Mouse (Mus musculus) hindbrain, embryonic 11.5 days (tissue): ENCODE measurements around the gene Akr1b10. TPM values are rescaled to one million over a fixed set of nuclear protein-coding genes. Genes with fewer than 3 reads are reported as not detected.
"Not testable (repeated sequence)": the region's sequence is repeated elsewhere in the genome, so short reads cannot be mapped to it uniquely, and the experiment has no call there.

Experiments
- ATAC-seq: fragments of 200-750 bp; cut with Nextera tagmentation; 2 replicates; pipeline ENCODE4 v1.8.0; 2017; ENCODE audit warnings: mild to moderate bottlenecking, moderate TSS enrichment, moderate library complexity; ENCODE audit not compliant: low FRiP score
- DNase-seq: peaks from one replicate; pipeline ENCODE4 v3.0.0-alpha.2; 2015; ENCODE audit warnings: low spot score
- H3K27ac ChIP-seq: fragments of 300-500 bp; sonication (generic); 2 replicates; pipeline ENCODE4 v1.5.1; 2014; ENCODE audit warnings: mild to moderate bottlenecking, low read depth, low read length
- H3K27me3 ChIP-seq: fragments of 300-500 bp; sonication (generic); 2 replicates; pipeline ENCODE4 v1.6.1; 2014; ENCODE audit warnings: mild to moderate bottlenecking, low read length, moderate library complexity, mixed read lengths; ENCODE audit not compliant: control insufficient read depth, insufficient read depth
- H3K36me3 ChIP-seq: fragments of 300-500 bp; sonication (generic); 2 replicates; pipeline ENCODE4 v1.6.1; 2014; ENCODE audit warnings: mild to moderate bottlenecking, low read length, moderate library complexity, mixed read lengths; ENCODE audit not compliant: control insufficient read depth, insufficient read depth
- H3K4me1 ChIP-seq: fragments of 300-500 bp; sonication (generic); replicated peaks from 2 replicates; pipeline ENCODE4 v1.6.1; 2014; ENCODE audit warnings: low read length, mixed read lengths; ENCODE audit not compliant: control insufficient read depth, insufficient read depth
- H3K4me2 ChIP-seq: fragments of 300-500 bp; sonication (generic); replicated peaks from 2 replicates; pipeline ENCODE4 v1.6.1; 2014; ENCODE audit warnings: mild to moderate bottlenecking, low read depth, low read length
- H3K4me3 ChIP-seq: fragments of 300-500 bp; sonication (generic); 2 replicates; pipeline ENCODE4 v1.5.1; 2014; ENCODE audit warnings: low read depth, low read length
- H3K9ac ChIP-seq: fragments of 300-500 bp; sonication (generic); 2 replicates; pipeline ENCODE4 v1.6.1; 2014; ENCODE audit warnings: low read depth, low read length
- H3K9me3 ChIP-seq: fragments of 300-500 bp; sonication (generic); 2 replicates; pipeline ENCODE4 v1.6.1; 2016; ENCODE audit warnings: low read length; ENCODE audit not compliant: control insufficient read depth
- WGBS: fragments of 180-500 bp; shearing (Covaris S2); extraction: QIAGEN DNeasy Blood & Tissue Kit; methylation state at CpG from one replicate; pipeline ENCODE4 v1.1.7; 2014; 5-methylcytosine and 5-hydroxymethylcytosine counted together
- polyA plus RNA-seq: library from polyadenylated mRNA; unstranded; fragments of >200 nt; fragmentation: Nextera tagmentation; extraction: Ambion mirVana; gene quantifications from 2 replicates; pipeline ENCODE4 v1.2.1, GENCODE M21; 2014

Gene Akr1b10
- polyA plus RNA-seq, 1 experiment from 2014 or later: 18.5 TPM

DNA sequence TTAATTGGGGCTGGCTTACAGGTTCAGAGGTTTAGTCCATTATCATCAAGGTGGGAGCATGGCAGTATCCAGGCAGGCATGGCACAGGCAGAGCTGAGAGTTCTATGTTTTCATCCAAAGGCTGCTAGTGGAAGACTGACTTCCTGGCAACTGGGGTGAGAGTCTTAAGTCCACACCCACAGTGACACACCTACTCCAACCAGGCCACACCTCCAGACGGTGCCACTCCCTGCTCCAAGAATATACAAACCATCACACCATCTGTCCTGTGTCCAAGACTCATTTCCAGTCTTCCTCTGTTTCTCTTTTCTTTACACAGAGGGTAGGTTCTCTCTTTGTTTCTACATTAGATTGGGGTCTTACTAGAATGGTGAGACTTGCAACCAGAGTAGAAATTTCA, 29.4 kb downstream of the Akr1b10 start:
- not testable (repeated sequence) for H3K4me1 ChIP-seq, DNase-seq, H3K36me3 ChIP-seq, H3K4me2 ChIP-seq, H3K9ac ChIP-seq, H3K27ac ChIP-seq, H3K4me3 ChIP-seq, H3K9me3 ChIP-seq, ATAC-seq, H3K27me3 ChIP-seq
- 80% methylated on average over 1 of the region's 1 CpGs for WGBS

DNA sequence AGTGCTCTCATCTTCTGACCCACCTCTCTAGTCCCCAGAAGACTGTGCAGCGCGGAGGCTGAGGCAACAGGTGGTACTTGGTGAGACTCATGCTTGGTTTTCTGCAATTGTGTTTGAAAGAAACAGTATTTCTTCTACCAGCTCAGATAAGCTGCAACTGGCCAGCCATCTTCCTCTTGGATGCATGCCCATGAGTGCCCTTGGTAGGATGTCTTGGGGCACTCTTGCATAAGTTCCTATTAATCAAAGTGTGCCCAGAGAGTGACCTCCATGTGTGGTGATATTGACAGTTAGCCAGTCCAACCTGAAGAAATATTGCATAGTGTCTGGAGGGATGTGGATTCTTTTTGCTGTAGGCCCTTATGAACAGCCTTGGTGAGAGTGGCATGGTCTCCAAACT, 32.5 kb downstream of the Akr1b10 start:
- H3K9me3 ChIP-seq: no peaks in the 10 kb centered on the region
- 90% methylated on average over 2 of the region's 2 CpGs for WGBS
- no peak overlapping the region for H3K4me2 ChIP-seq
- ATAC-seq: no peak
- no peak overlapping the region for H3K9ac ChIP-seq
- no peak overlapping the region for H3K27ac ChIP-seq
- DNase-seq: no peak
- no peaks in the 10 kb centered on the region for H3K36me3 ChIP-seq
- no peaks in the 10 kb centered on the region for H3K4me1 ChIP-seq
- no peaks in the 10 kb centered on the region for H3K27me3 ChIP-seq
- H3K4me3 ChIP-seq: no peak overlapping the region

DNA sequence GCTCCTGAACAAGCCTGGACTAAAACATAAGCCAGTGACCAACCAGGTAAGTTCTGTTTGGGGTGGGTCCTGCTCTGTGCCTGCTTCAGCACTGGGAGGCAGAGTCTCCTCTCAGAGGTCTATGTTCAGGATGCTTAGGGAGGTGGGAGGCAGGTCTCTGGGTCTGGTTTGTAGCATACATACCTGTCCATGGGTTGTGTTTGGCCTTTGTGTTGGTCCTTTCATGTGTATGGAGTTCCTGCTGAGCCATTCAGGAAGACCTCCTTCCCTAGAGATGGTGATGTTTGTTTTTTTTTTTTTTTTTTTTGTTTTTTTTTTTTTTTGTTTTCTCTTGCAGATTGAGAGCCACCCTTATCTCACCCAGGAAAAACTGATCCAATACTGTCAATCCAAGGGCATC, 35.1 kb downstream of the Akr1b10 start:
- H3K4me1 ChIP-seq: no peaks in the 10 kb centered on the region
- no peak overlapping the region for H3K9ac ChIP-seq
- H3K36me3 ChIP-seq: no peaks in the 10 kb centered on the region
- H3K27me3 ChIP-seq: no peaks in the 10 kb centered on the region
- DNase-seq (no peak), ATAC-seq (no peak)
- H3K27ac ChIP-seq: no peak overlapping the region
- H3K4me3 ChIP-seq: no peak overlapping the region
- H3K9me3 ChIP-seq: no peaks in the 10 kb centered on the region
- H3K4me2 ChIP-seq: no peak overlapping the region

DNA sequence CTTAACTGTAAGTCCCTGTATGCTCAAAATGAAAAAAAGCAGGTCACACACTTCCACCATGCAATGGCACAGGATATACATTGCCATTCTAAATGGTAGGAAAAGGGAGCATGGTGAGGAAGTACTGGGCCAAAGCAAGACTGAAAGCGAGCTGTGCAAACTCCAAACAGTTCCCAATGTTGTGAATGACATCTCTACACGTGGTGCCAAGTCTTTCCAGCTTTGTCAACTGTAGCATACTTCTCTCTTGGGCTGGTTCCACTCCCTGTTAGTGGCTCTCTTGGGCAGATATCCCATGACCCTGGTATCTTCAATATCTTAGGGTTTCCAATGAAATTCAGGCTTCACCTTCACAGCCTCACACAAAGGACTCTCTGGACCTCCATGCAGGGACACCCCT, 55.0 kb downstream of the Akr1b10 start:
- H3K36me3 ChIP-seq: no peaks in the 10 kb centered on the region
- no peak overlapping the region for H3K4me2 ChIP-seq
- no peak overlapping the region for H3K4me3 ChIP-seq
- H3K27me3 ChIP-seq: no peaks in the 10 kb centered on the region
- no peaks in the 10 kb centered on the region for H3K9me3 ChIP-seq
- no peak overlapping the region for H3K27ac ChIP-seq
- no peak overlapping the region for H3K9ac ChIP-seq
- 70% methylated on average over 2 of the region's 2 CpGs for WGBS
- ATAC-seq (no peak), DNase-seq (no peak)
- H3K4me1 ChIP-seq: no peaks in the 10 kb centered on the region

DNA sequence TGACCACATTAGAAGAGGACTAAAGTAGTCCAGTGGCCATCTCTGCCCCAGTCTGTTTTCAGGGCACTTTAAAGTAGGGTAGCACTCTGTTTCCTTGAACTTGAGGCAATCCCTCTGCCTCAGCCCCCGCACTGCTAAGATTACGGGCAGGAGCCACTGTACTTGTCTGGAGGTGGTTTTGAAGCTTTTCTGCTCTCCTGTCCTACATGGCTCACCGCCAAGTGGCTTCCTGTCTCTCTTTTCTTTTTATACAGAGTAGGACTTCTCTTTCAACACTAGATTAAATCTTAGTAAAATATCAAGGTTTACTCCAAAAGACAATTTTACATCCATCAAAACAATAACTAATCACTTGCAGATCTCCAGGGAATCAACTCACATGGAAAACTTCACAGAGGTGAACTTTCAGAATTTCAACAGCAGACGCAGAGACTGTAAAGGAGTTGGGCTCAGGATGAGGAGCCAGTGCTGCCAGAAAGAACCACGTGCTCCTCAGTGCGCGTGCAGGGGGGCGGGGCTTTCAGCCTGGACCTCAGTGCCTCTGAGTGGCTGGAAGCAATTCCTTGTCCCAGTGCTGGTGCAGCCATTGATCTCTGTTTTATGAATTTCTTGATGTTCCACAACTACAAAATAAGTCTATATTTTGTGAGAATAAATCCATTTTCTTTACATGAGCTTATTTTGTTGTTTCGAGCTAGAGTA, 57.7 kb downstream of the Akr1b10 start:
- no peak overlapping the region for H3K4me2 ChIP-seq
- 74% methylated on average over 9 of the region's 9 CpGs for WGBS
- ATAC-seq (no peak), DNase-seq (no peak)
- H3K9ac ChIP-seq: no peak overlapping the region
- H3K27ac ChIP-seq: no peak overlapping the region
- no peaks in the 10 kb centered on the region for H3K4me1 ChIP-seq
- no peak overlapping the region for H3K4me3 ChIP-seq
- H3K9me3 ChIP-seq: no peaks in the 10 kb centered on the region
- H3K36me3 ChIP-seq: no peaks in the 10 kb centered on the region
- H3K27me3 ChIP-seq: no peaks in the 10 kb centered on the region

DNA sequence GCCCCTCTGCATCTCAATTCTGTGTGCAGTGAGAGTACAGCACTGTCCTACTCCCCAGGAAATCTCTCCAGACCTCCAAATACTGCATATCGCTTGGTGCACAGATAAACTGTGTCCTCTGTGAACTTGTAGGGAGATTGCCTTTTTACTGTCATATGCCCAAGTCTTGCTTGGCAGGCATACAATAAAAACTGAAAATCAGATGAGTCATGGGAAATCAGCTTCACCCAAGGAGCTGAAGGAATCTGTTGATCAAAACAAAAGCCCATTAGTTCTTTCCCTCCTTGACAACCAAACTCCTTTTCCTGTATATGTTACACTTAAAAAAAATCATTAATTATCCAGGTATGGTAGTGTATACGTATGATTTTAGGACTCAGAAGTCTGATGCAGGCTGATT, 59.8 kb downstream of the Akr1b10 start:
- no peaks in the 10 kb centered on the region for H3K36me3 ChIP-seq
- no peaks in the 10 kb centered on the region for H3K9me3 ChIP-seq
- H3K9ac ChIP-seq: no peak overlapping the region
- 89% methylated on average over 2 of the region's 2 CpGs for WGBS
- no peaks in the 10 kb centered on the region for H3K27me3 ChIP-seq
- H3K4me2 ChIP-seq: no peak overlapping the region
- no peak for ATAC-seq
- DNase-seq: no peak
- no peaks in the 10 kb centered on the region for H3K4me1 ChIP-seq
- H3K27ac ChIP-seq: no peak overlapping the region
- H3K4me3 ChIP-seq: no peak overlapping the region

Other genes with a start within 250 kb of the Akr1b10 start
- gene Slc35b4, start 207.1 kb upstream of the Akr1b10 start, polyA plus RNA-seq: 46.7 and 48.3 TPM in 2 replicates
- 217 and 249 TPM in 2 replicates for gene Akr1b3, start 66.7 kb upstream of the Akr1b10 start, polyA plus RNA-seq
- 31.8 and 33.0 TPM in 2 replicates for gene Akr1b8, start 30.1 kb upstream of the Akr1b10 start, polyA plus RNA-seq
- not detected in 2 replicates for gene Akr1b7, start 28.1 kb downstream of the Akr1b10 start, polyA plus RNA-seq
- gene Bpgm, start 92.0 kb downstream of the Akr1b10 start, polyA plus RNA-seq: 60.6 and 70.0 TPM in 2 replicates
- 140 and 171 TPM in 2 replicates for gene Cald1, start 214.3 kb downstream of the Akr1b10 start, polyA plus RNA-seq